Mouse (Mus musculus) v-Abl transformed pro-B cells (cell line): ENCODE data around the gene Ankrd9.

Source experiments
- in situ Hi-C, 2 experiments: fragments of 400-800 bp; cut with MboI; formaldehyde crosslinking; loops; one replicate each; pipeline ENCODE4 v1.15.1; 2025; ENCODE audit not compliant: unreplicated experiment in 2 of 2

The Ankrd9 gene

DNA sequence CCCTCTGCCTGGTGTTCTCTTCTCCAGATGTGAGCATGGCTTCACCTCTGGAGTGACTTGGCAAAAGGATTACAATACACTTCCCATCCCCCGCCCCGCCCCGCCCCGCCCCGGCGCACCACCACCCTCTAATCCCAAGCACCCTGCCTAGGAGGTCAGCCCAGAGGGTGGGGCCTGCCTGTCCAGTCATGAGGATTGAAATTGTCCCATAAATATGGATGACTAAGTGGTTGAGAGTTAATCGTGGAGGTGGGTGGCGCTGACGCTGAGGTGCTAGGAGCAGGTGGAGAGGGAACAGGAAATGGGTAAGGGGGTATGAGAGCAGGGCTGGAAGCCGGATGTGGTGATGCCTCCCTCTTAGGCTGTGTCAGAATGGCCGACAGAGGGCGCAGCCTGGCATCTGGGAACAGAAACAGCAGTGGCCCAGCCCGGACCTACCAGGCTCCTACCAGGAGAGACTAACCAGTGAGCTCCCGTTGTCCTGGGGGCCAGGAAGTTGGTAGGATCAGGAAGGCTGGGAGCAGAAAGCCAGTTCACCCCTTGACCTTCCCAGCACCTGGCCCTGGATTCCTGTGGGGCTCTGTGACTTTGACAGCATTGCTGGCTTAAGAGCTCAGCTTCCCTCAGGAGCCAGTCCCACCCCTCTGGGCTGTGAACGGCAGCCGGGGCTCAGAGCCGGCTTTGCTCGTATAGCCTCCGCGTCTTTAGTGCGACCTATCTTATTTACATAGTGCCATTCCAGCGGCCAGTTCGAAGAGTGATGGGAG is 12.7 kb upstream of the Ankrd9 start:
- in situ Hi-C loops, result loop anchor here (5.0 to 10.0 kb wide), 3 partner anchors 54 to 397 kb away; no protein-coding TSS in a partner anchor

DNA sequence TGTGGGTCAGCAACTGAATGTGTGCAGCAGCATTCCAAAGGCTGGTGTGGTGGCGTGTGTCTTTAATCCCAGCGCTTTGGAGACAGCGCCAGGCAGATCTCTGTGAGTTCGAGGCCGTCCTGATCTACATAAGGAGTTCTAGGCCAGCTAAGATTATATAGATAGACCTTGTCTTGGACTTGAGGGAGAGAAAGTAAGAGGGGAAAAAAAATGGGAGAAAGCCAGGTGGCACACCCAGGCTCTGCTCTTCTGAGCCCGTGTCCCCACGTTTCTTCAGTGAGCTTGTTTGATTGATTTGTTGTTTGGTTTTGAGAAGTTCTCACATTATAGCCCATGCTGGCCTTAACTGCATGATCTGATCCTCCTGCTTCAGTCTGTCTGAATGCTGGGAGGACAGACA is 11.7 kb upstream of the Ankrd9 start:
- in situ Hi-C loops, result loop anchor here (5.0 to 10.0 kb wide), 3 partner anchors 53 to 396 kb away; no protein-coding TSS in a partner anchor

DNA sequence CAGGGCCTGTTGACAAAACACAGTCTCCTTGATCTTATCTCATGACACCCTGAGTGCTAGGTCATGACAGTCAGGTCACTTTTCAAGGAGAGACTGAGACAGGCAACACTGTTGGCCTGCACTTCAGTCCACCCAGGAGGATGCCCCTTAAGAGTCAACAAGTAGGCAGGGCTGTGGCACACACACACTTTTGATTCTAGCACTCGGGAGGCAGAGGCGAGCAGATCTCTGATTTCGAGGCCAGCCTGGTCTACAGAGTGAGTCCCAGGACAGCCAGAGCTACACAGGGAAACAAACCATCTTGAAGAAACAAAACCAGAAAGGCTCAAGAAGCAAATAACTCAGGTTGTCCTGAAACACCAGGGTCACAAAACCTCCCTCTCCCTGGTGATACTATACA is 10.6 kb upstream of the Ankrd9 start:
- in situ Hi-C loops, result loop anchor here in 1 of 2 experiments (10.0 kb wide), 1 partner anchor 145 kb away; the partner anchor contains the start of gene Mok

DNA sequence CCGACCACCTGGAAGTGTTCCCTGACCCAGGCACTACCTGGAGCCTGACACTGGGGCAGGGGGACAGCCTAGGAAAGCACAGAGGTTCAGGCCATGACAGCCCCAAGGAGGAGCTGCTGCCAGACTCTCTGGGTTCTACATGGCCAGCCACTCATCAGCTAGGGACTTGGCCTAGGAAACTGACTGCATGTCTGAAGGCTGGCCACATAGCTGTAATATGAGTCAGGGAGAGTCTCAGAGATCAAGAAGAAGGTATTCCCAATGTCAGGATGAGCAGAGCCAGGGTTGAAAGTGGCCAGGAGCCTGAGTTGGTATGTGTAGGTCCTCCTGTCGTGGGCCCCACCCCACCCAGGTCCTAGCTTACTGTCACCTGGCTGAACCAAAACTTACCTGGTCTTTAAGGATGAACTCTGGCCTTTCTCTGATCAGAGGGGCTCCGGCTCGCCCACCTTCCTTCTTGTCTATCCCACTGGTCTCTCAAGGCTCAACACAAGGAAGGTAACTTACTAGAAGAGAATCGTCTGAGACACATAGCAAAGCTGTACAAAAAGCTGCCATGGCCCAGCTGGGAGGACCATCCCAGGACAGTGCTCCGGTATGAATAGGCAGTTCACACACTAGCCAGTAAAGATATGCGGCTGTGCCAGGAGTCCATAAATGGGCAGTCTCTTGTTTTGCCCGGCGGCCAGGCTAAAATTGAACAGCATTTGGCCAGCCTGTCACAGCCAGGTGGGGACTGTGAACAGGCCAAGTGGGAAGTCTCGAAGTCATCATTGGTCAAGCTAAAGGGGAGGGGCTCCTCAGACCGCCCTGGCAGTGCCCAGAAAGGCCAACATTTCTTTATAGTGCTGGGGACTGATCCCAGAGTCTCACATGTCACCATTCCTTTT is 7.9 kb upstream of the Ankrd9 start:
- in situ Hi-C loops, result loop anchor here in 1 of 2 experiments (10.0 kb wide), 1 partner anchor 142 kb away; the partner anchor contains the start of gene Mok

DNA sequence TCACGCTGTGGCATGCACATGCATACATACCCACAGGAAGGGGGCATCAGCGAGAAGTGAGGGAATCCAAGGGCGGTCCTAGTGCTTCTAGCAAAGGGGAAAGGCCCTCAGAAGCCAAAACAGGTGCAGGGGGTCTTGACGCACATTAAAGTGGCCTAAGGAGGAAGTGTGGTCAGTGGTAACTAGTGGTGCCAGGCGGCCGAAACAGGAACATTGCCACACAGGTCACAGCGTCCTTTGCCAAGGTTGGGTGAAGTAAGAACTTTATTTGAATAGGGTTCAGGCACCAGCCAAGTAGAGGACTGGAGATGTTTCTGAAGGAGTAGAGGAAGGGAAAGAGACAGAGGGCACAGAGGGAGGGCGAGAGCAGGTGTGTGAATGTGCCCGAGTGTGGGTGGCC is 6.3 kb upstream of the Ankrd9 start:
- in situ Hi-C loops, result loop anchor here in 1 of 2 experiments (10.0 kb wide), 1 partner anchor 140 kb away; the partner anchor contains the start of gene Mok

DNA sequence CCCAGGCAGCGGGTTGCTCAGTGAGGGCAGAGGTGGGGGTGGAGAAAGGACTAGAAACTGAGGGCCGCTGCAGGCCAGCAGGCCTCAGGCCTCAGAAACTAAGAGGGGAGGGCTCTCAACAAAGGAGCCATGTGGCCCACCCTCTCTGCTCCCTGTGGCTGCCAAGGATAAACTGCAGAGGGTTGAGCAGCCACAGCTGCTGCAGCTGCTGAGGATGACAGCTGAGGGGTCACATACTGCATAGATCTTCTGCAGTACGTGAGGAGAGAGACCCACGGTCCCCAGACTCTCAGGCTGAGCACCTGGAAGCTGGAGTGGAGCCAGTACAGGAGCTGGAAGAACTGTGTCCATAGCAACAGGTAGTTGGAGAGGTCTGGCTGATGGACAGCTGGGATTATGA is 5.8 kb upstream of the Ankrd9 start:
- in situ Hi-C loops, result loop anchor here in 1 of 2 experiments (10.0 kb wide), 1 partner anchor 140 kb away; the partner anchor contains the start of gene Mok

DNA sequence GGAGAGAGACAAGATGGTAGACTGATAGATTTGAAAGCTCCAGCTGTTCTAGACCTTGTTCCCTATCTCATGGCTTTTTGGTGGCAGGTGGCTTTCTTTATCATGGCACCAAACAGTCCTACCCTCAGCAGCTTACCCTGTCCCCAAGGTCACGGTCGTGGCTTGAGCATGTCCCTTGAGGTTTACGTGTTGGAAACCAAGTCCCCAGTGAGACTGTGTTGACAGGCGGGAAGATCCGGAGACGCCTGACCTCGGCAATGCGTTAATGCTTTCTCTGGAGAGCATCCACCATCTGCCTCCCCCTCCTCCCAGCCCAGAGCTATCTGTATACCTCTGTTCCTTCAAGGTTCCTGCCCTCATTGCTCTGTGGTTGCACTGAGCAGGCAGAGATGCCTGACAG is 4.9 kb upstream of the Ankrd9 start:
- in situ Hi-C loops, result loop anchor here in 1 of 2 experiments (10.0 kb wide), 1 partner anchor 139 kb away; the partner anchor contains the start of gene Mok

DNA sequence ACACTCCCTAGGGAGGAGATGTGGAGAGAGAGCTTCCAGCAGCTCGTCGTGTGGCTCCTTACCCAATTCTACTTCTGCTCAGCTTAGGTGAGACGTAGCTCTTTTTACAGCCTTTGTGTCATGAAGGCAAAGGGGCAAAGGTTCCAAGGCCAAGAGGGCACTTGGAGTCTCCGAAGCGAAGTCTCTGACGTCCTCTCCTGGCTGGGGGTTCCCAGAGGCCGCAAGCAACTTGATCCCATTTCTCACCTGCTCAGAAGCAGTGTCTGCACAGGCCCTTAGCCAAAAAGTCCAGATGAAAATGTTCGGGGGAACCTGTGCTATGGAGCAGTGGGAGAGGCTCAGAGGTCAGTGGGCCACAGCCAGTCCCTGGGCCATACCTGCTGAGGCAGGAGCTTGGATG is 4.2 kb upstream of the Ankrd9 start:
- in situ Hi-C loops, result loop anchor here in 1 of 2 experiments (10.0 kb wide), 1 partner anchor 138 kb away; the partner anchor contains the start of gene Mok

DNA sequence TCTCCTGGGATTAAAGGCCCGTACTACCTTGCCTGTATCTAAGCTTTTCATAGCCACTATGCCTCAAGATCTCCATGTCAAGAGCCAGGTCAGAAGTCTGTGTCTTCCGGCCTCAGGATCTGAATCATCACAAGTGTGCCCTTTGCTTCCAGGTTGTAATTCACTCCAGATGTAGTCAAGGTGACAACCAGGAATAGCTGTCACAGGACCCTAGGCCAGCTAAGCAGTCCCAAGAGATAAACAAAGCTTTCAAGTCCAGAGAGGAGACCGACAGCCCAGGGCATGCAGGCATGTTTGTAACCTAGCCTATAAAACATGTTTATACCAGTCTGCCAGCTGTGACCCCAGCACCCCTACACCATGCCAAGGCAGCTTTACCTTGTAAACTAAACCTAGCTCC is 2.9 kb upstream of the Ankrd9 start:
- in situ Hi-C loops, result loop anchor here in 1 of 2 experiments (10.0 kb wide), 1 partner anchor 137 kb away; the partner anchor contains the start of gene Mok

DNA sequence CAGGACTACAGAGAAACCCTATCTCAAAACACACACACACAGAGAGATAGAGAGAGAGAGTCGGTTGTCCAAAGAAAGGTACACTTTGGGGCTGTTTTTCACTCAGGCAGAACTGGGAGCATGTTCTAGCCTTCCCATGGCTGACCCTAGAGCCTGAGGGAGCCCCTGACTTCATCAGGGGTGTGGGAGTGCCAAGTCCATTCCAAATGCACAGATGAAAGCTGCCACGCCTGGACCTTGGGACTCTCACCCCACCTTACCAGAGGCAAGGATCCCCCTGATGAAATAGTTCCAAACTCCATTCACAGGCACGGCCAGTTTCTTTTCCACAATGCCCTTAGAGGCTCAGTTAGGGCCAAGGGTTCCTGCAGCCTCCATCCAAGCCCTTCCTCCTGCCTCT is 968 bp upstream of the Ankrd9 start:
- in situ Hi-C loops, result loop anchor here in 1 of 2 experiments (10.0 kb wide), 1 partner anchor 135 kb away; the partner anchor contains the start of gene Mok

DNA sequence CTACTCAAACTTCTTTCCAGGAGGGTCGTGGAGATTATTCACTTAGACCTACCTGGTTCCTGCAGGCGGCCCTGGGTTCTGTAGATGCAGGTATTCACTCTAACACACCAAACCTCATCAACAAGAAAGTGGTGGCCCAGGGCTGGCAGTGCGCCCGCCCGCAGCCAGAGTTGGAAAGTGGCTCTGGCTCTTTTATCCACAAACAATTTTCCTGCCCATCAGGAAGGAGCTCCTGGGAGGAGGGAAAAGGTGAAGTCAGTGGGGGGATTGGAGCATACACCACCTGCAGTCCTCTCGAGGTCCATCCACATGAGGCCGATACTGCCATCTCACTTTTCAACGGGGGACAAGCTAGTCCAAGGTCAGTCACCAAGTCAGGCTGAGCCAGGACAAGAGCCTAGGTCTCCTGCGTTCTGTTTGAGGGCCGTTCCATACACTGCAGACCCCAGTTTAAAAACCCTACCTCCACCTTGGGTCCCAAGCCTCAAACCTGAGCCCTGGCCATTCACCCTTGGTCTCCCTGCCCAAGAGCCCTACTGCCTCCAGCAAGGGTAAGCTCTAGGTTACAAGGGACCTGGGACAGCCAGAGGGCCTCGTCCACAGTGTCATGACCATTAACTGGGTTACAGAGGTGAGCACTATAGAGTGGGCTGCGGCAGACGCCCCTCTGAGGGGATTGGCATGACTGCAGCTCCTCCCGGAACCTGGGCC is 789 bp downstream of the Ankrd9 start:
- in situ Hi-C loops, result no loop called here

DNA sequence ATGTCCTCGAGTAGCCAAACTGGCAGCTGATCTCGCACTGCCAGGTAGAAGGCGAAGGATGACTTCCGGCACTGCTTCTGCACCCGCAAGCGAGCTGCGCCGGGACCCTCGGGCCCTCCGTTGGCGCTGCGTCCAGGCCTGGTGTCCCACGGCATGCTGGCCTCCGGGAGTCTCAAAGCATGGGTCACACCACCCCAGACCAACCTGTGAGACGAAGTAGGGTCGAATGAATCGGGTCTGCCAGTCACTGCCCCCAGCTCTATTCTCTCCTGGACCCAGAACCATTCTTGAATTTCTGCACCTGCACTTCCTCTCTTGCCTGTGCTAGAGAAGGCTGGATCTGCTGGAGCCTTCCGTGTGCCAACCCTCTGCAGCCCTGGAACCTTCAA is 1.5 kb downstream of the Ankrd9 start:
- in situ Hi-C loops, result no loop called here

DNA sequence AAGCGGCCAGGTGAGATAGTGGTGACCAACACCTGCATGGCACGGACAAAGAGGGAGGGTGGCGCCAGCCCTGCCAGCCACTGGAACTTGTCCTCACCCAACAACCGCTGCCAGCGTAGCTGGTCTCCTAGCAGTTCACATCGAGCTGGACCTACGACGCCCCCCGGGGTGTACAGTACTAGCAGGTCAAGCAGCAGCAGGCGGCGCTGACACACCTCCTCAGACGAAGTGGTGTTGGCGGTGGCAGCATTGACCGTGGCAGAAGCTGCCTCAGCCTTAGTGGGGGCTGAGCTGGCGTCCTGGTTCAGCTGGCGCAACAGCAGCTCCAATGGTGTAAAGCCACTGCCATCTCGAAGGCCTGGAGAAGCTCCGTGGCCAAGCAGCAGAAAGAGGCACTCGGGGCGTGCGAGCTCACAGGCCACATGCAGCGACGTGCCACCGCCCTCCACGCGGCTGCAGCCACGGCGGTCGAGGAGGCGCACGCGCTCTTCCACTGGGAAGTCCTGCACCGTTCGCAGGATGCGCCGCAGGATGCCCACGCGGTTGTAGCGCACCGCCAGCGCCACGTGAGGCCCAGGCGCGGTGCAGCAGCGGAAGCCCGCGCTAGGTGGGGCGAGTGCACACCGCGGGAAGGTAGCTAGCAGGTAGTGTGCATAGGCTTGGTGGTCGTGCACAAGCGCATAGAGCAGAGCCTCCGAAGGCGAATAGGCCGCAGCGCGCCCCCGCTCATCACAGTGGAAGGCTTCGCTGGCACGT is 2.1 kb downstream of the Ankrd9 start:
- in situ Hi-C loops, result no loop called here

DNA sequence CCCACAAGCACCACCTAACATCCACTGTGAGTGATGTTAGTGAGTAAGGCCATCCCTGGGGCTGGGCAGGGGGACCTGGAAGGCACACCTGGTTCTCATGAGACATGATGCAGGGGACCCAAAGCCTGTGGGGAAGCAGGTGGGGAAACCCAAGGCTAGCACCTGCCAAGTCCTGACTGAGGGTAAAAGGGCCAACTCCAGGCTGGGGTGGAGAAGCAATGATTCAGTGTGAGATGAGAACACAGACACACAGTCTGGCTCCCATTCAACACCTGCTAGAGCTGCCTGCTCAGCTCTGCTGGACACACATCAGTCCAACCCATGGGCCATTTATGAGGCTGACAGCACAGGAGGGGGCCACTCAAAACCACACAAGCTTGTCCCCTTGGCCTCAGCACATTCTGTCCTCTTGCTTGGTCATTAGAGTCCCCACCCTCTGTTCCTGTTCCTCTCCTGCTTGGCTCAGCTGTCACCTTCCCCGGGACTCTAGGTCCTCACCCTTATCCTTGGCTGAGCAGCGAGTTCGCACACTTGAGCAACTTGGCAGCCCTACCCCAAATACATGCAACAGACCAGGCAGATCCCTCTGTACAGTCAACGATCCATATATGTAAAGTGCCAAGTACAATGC is 2.9 kb downstream of the Ankrd9 start:
- in situ Hi-C loops, result no loop called here

DNA sequence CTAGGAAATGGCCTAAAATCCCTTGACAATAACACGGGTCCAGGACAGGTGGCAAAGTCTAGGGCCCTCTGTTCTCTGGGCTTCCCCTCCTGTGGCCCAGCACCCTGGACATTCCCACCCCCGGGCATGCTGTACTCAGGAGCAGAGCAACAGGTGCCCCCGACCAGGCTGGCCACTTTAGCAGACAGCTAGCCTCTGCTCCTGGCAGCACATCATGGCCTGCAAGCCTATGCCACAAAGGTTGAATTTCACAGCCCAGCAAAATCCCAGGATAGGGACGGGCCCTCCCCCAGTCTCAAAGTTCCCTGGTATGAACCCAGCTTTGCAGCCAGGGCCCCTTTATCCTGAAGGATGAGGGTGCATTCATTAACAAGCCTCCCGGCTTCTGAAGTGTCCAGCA is 3.5 kb downstream of the Ankrd9 start:
- in situ Hi-C loops, result no loop called here

DNA sequence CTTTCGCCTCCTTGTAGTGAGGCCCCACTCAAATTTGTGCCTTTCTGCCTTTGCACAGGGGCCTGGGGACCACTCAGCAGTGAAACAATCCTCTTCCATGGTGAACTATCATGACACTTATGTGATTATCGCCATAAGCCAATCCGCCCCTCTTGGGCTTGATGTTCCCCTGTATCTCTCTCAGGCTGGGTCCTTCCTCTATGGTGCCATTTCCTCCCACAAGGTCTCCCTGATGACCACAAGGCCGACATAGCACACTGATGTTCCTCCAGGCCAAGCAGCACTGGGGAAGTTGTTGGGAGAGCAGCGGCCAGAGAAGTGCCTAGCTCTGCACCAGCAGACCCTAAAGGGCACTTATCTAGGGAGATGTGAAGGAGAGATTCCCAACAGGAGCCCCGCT is 4.1 kb downstream of the Ankrd9 start:
- in situ Hi-C loops, result no loop called here

DNA sequence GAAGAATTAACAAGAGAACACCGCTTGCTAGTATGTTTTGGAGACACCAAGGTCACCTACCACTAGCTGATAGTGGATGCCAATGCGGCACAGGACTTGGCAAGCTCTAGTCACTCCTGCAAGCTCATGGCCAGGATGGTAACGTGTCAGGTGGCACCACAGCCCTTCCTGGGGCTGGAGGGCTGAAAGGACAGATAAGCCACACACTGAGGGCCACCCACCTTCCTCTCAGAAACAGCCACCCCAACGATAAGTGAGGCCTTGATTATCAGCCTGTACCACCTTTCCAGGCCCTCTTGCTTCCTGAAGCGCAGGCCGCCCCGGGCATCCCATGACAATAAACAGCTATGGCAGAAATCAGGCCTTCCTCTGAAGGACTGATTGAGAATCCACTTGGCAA is 4.5 kb downstream of the Ankrd9 start:
- in situ Hi-C loops, result no loop called here

DNA sequence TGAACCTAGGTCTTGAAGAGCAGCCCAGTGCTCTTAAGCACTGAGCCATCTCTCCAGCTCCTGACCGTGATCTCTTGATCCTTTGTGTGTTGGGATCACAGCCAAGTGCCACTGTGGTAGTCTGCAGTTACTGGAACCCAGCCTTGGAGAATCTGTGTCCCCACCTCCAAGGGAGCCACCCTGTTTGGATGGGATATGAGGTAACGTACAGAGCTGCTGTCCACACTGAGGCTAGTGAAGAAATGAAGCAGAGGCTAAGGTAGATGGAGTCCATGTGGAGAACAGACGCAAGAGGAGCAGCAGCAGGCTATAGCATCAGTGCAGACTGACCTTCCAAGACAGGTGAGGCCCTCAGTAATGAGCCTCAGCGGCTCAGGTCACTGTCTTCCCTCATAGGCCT is 5.0 kb downstream of the Ankrd9 start:
- in situ Hi-C loops, result no loop called here

DNA sequence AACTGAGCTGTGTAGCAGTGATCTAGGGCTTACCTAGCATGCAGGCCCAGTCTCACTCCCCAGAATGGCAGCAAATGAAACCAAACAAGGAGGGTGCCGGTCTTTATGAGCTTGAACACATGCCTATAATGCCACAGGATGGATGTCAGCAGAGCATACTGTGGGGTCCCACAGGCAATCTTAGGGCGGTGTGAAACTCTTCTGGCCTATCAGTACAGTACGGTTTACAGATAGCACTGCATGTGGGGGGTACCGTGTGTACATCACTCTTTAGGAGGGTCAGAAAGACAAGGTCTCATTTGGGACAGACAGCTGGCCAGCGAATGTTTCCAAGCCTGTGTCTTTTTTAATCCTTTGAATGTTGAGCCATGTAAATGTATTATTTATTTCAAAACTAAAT is 6.9 kb downstream of the Ankrd9 start:
- in situ Hi-C loops, result no loop called here
